Mouse (Mus musculus) heart, embryonic 16.5 days (tissue): ENCODE results near the gene Stub1. TPM values are rescaled to one million over a fixed set of nuclear protein-coding genes. Genes with fewer than 3 reads are reported as not detected.

ENCODE experiments used
- ATAC-seq: fragments of 200-750 bp; cut with Nextera tagmentation; replicated peaks from 2 replicates; pipeline ENCODE4 v1.8.0; 2017; ENCODE audit warnings: moderate number of reproducible peaks; ENCODE audit not compliant: insufficient read depth, low FRiP score; ENCODE audit errors: extremely low read depth
- H3K27ac ChIP-seq: fragments of 300-500 bp; sonication (generic); 2 replicates; pipeline ENCODE4 v1.5.1; 2014; ENCODE audit warnings: mild to moderate bottlenecking, low read length, control low read depth, moderate library complexity
- H3K27me3 ChIP-seq: fragments of 300-500 bp; sonication (generic); 2 replicates; pipeline ENCODE4 v1.6.1; 2014; ENCODE audit warnings: low read length, mixed read lengths; ENCODE audit not compliant: control insufficient read depth, insufficient read depth
- H3K36me3 ChIP-seq: fragments of 300-500 bp; sonication (generic); 2 replicates; pipeline ENCODE4 v1.6.1; 2014; ENCODE audit not compliant: control insufficient read depth, insufficient read depth
- H3K4me1 ChIP-seq: fragments of 300-500 bp; sonication (generic); 2 replicates; pipeline ENCODE4 v1.6.1; 2014; ENCODE audit warnings: low read length, mixed read lengths; ENCODE audit not compliant: control insufficient read depth, insufficient read depth
- H3K4me2 ChIP-seq: fragments of 300-500 bp; sonication (generic); 2 replicates; pipeline ENCODE4 v1.6.1; 2014; ENCODE audit warnings: low read depth, mild to moderate bottlenecking, control low read depth, low read length
- H3K4me3 ChIP-seq: fragments of 300-500 bp; sonication (generic); 2 replicates; pipeline ENCODE4 v1.5.1; 2014; ENCODE audit warnings: mild to moderate bottlenecking, control low read depth, low read length
- H3K9ac ChIP-seq: fragments of 300-500 bp; sonication (generic); 2 replicates; pipeline ENCODE4 v1.6.1; 2014; ENCODE audit warnings: low read length, control low read depth
- H3K9me3 ChIP-seq: fragments of 300-500 bp; sonication (generic); replicated peaks from 2 replicates; pipeline ENCODE4 v1.6.1; 2016; ENCODE audit warnings: low read length; ENCODE audit not compliant: control insufficient read depth
- WGBS: fragments of 180-500 bp; shearing (Covaris S2); extraction: QIAGEN DNeasy Blood & Tissue Kit; methylation state at CpG from one replicate; pipeline ENCODE4 v1.1.7; 2014; 5-methylcytosine and 5-hydroxymethylcytosine counted together
- polyA plus RNA-seq: library from polyadenylated mRNA; unstranded; fragments of >200 nt; fragmentation: Nextera tagmentation; extraction: Ambion mirVana; gene quantifications from 2 replicates; pipeline ENCODE4 v1.2.1, GENCODE M21; 2015

The Stub1 gene
- polyA plus RNA-seq, 1 experiment from 2014 or later = 292 TPM

DNA sequence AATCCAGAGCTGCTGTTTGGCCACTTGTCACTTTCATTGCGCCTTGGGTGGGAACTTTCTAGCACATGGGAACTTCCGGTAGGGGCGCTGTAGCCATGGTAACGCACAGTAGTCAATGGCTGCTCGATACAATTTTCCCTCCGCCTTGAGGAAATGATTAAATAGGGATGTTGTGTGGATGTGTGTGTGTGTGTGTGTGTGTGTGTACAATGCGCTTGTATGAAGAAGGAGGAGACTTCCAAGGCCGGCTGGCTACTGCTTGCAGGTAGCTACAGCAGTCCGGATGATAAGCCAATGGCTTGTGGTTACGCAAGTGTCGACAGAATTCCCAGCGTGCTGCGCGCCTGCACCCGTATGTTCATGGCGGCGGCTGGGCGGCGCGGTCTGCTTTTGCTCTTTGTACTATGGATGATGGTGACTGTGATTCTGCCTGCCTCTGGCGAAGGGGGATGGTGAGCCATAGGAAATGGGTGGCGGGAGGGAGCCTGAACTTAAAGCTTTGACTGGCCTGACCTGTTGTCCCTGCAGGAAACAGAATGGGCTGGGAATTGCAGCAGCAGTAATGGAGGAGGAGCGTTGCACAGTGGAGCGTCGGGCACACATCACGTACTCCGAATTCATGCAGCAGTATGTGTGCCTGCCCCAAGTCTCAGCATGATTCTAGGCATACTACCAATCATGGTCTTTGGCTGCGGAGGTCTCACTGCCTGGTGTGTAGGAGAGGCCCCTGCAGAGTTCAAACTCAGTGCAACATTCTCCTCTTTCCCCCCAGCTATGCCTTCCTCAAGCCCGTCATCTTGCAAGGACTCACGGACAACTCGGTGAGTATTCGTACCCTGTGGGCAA, 4.3 kb downstream of the Stub1 start, which contains the start of gene Jmjd8:
Jmjd8 (plus strand) TSS at position 156 of the 846 bp plus-strand sequence.
- H3K4me3 ChIP-seq = peak within 1 kb of the TSS; percentile 68
- WGBS = under 1% methylated on average over 32 of the region's 32 CpGs
- peaks cover 36% of the 10 kb centered on the region for H3K36me3 ChIP-seq
- H3K9ac ChIP-seq = peak within 1 kb of the TSS; percentile 89
- H3K4me1 ChIP-seq = peaks cover 48% of the 10 kb centered on the region
- no peaks in the 10 kb centered on the region for H3K9me3 ChIP-seq
- H3K4me2 ChIP-seq = peak within 1 kb of the TSS; percentile 77
- H3K27ac ChIP-seq = peak within 1 kb of the TSS; percentile 87
- ATAC-seq = no peak
- no peaks in the 10 kb centered on the region for H3K27me3 ChIP-seq

GRCm38 (mm10) chr17:25828223-25828594, 5.0 kb downstream of the Stub1 start:
- peak overlapping the region; percentile 87 for H3K27ac ChIP-seq
- peak overlapping the region; percentile 77 for H3K4me2 ChIP-seq
- WGBS = 81% methylated on average over 8 of the region's 8 CpGs
- H3K9me3 ChIP-seq = no peaks in the 10 kb centered on the region
- H3K36me3 ChIP-seq = peaks cover 36% of the 10 kb centered on the region
- H3K27me3 ChIP-seq = no peaks in the 10 kb centered on the region
- H3K9ac ChIP-seq = peak overlapping the region; percentile 89; the same call in 1 of the 2 replicates
- H3K4me1 ChIP-seq = peaks cover 48% of the 10 kb centered on the region
- H3K4me3 ChIP-seq = peak overlapping the region; percentile 68
- no peak for ATAC-seq

DNA sequence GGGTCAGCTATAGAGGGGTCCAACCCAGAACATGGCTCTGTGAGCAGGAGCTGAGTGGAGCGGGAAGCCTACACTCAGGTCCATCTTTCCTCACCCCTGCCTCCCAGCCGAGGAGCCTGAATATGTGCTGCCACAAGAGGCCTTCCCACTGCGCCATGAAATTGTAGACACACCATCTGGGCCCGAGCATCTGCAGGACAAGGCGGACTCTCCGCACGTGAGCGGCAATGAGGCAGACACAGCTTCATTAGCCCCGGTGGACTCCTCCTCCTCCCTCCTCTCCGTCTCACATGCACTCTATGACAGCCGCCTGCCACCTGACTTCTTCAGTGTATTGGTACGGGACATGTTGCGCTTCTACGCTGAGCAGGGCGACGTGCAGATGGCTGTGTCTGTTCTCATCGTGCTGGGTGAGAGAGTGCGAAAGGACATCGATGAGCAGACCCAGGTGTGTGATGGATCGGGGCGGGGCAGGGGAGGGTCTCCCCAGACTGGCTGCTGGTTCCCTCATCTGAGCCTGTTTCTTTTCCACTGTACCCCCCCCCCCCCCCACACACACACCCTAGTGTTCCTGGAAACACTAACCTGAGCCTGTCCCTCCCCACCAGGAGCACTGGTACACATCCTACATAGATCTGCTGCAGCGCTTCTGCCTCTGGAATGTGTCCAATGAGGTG, 5.5 kb downstream of the Stub1 start:
- Histone ChIP-seq H3K27me3 (no peaks in the 10 kb centered on the region), H3K4me2 (no peak overlapping the region), H3K36me3 (peaks cover 36% of the 10 kb centered on the region), H3K4me3 (no peak overlapping the region), H3K9me3 (no peaks in the 10 kb centered on the region), H3K27ac (no peak overlapping the region), H3K9ac (no peak overlapping the region), H3K4me1 (peaks cover 48% of the 10 kb centered on the region)
- WGBS = 93% methylated on average over 22 of the region's 22 CpGs
- ATAC-seq = no peak

DNA sequence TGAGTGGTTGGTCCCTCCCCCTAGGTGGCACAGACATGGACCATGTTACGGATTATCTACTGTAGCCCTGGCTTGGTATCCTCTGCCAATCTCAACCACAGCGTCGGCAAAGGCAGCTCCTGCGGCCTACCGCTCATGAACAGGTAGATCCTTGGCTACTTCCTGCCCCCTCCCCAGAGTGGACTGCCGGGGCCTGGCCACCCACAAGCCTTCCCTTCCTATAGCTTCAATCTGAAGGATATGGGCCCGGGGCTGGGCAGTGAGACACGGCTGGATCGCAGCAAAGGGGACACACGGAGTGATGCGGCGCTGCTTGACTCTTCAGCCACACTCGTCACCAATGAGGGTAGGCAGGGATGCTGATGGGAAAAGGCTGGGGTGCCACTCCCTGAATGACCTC, 6.2 kb downstream of the Stub1 start:
- H3K9me3 ChIP-seq = no peaks in the 10 kb centered on the region
- H3K4me3 ChIP-seq = no peak overlapping the region
- no peak for ATAC-seq
- WGBS = 90% methylated on average over 13 of the region's 13 CpGs
- peaks cover 36% of the 10 kb centered on the region for H3K36me3 ChIP-seq
- H3K4me2 ChIP-seq = no peak overlapping the region
- peaks cover 4% of the 10 kb centered on the region; the same call in 1 of the 2 replicates for H3K27me3 ChIP-seq
- H3K4me1 ChIP-seq = peaks cover 47% of the 10 kb centered on the region
- no peak overlapping the region for H3K27ac ChIP-seq
- H3K9ac ChIP-seq = no peak overlapping the region

- H3K4me3 ChIP-seq = no peak overlapping the region
- no peaks in the 10 kb centered on the region for H3K9me3 ChIP-seq
- H3K4me1 ChIP-seq = peaks cover 37% of the 10 kb centered on the region
- H3K9ac ChIP-seq = no peak overlapping the region
- ATAC-seq = no peak
- H3K36me3 ChIP-seq = peaks cover 30% of the 10 kb centered on the region
- no peak overlapping the region for H3K27ac ChIP-seq
- H3K4me2 ChIP-seq = no peak overlapping the region
- H3K27me3 ChIP-seq = peaks cover 4% of the 10 kb centered on the region; the same call in 1 of the 2 replicates
- WGBS = 95% methylated on average over 27 of the region's 27 CpGs
Observed at GRCm38 (mm10) chr17:25825984-25826570, 7.1 kb downstream of the Stub1 start.

DNA sequence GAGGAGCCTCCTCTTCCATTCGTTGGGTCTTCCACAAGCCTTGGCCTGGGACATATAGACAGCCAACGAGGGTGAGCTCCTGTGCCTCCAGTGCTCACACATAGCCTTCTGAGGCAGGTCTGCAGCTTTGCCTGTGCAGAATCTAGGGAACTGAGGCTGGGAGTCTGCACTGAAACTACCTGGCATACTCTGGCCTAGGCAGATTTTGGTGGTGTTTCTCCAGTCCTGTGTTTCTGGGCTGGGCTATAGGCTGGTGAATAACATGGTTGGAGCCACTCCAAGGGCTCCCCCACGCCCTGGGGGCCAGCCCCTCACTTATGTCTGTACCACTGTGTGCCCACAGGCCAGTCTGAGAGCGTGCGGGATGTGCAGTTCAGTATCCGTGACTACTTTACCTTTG, 7.9 kb downstream of the Stub1 start:
- no peak overlapping the region for H3K9ac ChIP-seq
- H3K4me2 ChIP-seq = no peak overlapping the region
- H3K4me3 ChIP-seq = no peak overlapping the region
- peaks cover 31% of the 10 kb centered on the region for H3K4me1 ChIP-seq
- H3K27ac ChIP-seq = no peak overlapping the region
- ATAC-seq = no peak
- peaks cover 23% of the 10 kb centered on the region for H3K36me3 ChIP-seq
- peaks cover 9% of the 10 kb centered on the region for H3K27me3 ChIP-seq
- WGBS = 86% methylated on average over 6 of the region's 6 CpGs
- no peaks in the 10 kb centered on the region for H3K9me3 ChIP-seq

GRCm38 (mm10) chr17:25824362-25825142, 8.7 kb downstream of the Stub1 start:
- 60% methylated on average over 17 of the region's 17 CpGs for WGBS
- H3K9ac ChIP-seq = peak overlapping the region; percentile 83
- H3K27ac ChIP-seq = no peak overlapping the region
- peaks cover 17% of the 10 kb centered on the region for H3K27me3 ChIP-seq
- H3K36me3 ChIP-seq = 0 out of 2 replicates have a peak, but pooled peaks cover 18% of the 10 kb centered on the region
- no peaks in the 10 kb centered on the region for H3K9me3 ChIP-seq
- ATAC-seq = no peak
- H3K4me1 ChIP-seq = peaks cover 23% of the 10 kb centered on the region
- H3K4me2 ChIP-seq = peak overlapping the region; percentile 91
- H3K4me3 ChIP-seq = peak overlapping the region; percentile 78

GRCm38 (mm10) chr17:25823452-25823851, 9.8 kb downstream of the Stub1 start, which contains the start of gene Wdr24:
Gene Wdr24, plus strand, starts transcription at chr17:25823627.
- Histone ChIP-seq H3K4me3 (peak within 1 kb of the TSS; percentile 78), H3K27ac (peak within 1 kb of the TSS; percentile 56), H3K4me1 (peaks cover 18% of the 10 kb centered on the region), H3K9ac (peak within 1 kb of the TSS; percentile 83), H3K4me2 (peak within 1 kb of the TSS; percentile 91), H3K36me3 (0 out of 2 replicates have a peak, but pooled peaks cover 18% of the 10 kb centered on the region), H3K27me3 (peaks cover 28% of the 10 kb centered on the region), H3K9me3 (no peaks in the 10 kb centered on the region)
- peak; percentile 67 for ATAC-seq
- WGBS = 0% methylated on average over 18 of the region's 18 CpGs
